In genomic region chrX:134585103-134586002, GRCm38 (mm10) we compare ENCODE assay signal across 8 mouse cellular contexts. TPM values are rescaled to one million over a fixed set of nuclear protein-coding genes. Genes with fewer than 3 reads are reported as not detected.
DNase-seq lines count a peak whose midpoint lies in the region; ATAC-seq and TF ChIP-seq lines count a peak whose summit lies in the region.

TSS of gene Rpl36a (plus strand) at chrX:134585654.

- peak; percentile 95 for DNase-seq in 416B (ENCODE audit: low read depth)
- DNase-seq in heart, adult 8-10 months (ENCODE audit: low spot score) = peak; percentile 86
- peak; percentile 93 for DNase-seq in kidney, adult 9 months
- DNase-seq in limb, embryonic 14.5 days (ENCODE audit: low spot score) = peak; percentile 95
- DNase-seq in midbrain, postnatal 0 days (ENCODE audit: low spot score) = peak; percentile 95
- DNase-seq in spleen, postnatal 14 days (ENCODE audit: low spot score in 2 of 2) = peak; percentile 79 to 91

- peak; percentile 75 for TF ChIP-seq CTCF in bone marrow, adult 2 months (IDR thresholded peaks at IDR 0.05; ENCODE audit: control insufficient read depth, insufficient read depth, low read length)
- TF ChIP-seq CTCF in midbrain, postnatal 0 days (IDR thresholded peaks at IDR 0.05) = peak; percentile 82

- H3K27me3 ChIP-seq in embryonic facial prominence, embryonic 15.5 days = no peaks in the 10 kb centered on the region
- H3K27me3 ChIP-seq in limb, embryonic 14.5 days (ENCODE audit: control insufficient read depth, insufficient read depth, low read length) = no peaks in the 10 kb centered on the region
- no peaks in the 10 kb centered on the region for H3K27me3 ChIP-seq in midbrain, postnatal 0 days (ENCODE audit: insufficient read depth, low read length)

- peak within 1 kb of the TSS; percentile 39 for H3K9ac ChIP-seq in embryonic facial prominence, embryonic 15.5 days
- peak within 1 kb of the TSS; percentile 70 for H3K9ac ChIP-seq in limb, embryonic 14.5 days (ENCODE audit: low read depth, low read length, severe bottlenecking)
- peak within 1 kb of the TSS; percentile 61 for H3K9ac ChIP-seq in midbrain, postnatal 0 days (replicated peaks; ENCODE audit: low read length, poor library complexity, severe bottlenecking)

- no peaks in the 10 kb centered on the region; the same call in 1 of the 2 replicates for H3K4me1 ChIP-seq in bone marrow, adult 2 months (ENCODE audit: control insufficient read depth, insufficient read depth, low read length)
- H3K4me1 ChIP-seq in embryonic facial prominence, embryonic 15.5 days = peaks cover 3% of the 10 kb centered on the region; the same call in 1 of the 2 replicates
- H3K4me1 ChIP-seq in limb, embryonic 14.5 days (ENCODE audit: control insufficient read depth, insufficient read depth, low read length) = no peaks in the 10 kb centered on the region
- no peaks in the 10 kb centered on the region for H3K4me1 ChIP-seq in midbrain, postnatal 0 days (ENCODE audit: insufficient read depth, low read length)

- H3K4me3 ChIP-seq in bone marrow, adult 2 months (replicated peaks; ENCODE audit: control insufficient read depth, low read depth, low read length) = peak within 1 kb of the TSS; percentile 83
- H3K4me3 ChIP-seq in embryonic facial prominence, embryonic 15.5 days (replicated peaks) = peak within 1 kb of the TSS; percentile 51
- peak within 1 kb of the TSS; percentile 48 for H3K4me3 ChIP-seq in limb, embryonic 14.5 days (replicated peaks; ENCODE audit: low read length)
- peak within 1 kb of the TSS; percentile 41 for H3K4me3 ChIP-seq in midbrain, postnatal 0 days (ENCODE audit: low read depth, low read length)

- H3K4me2 ChIP-seq in embryonic facial prominence, embryonic 15.5 days (replicated peaks) = peak within 1 kb of the TSS; percentile 48
- H3K4me2 ChIP-seq in limb, embryonic 14.5 days (replicated peaks; ENCODE audit: low read depth, low read length, severe bottlenecking) = peak within 1 kb of the TSS; percentile 58
- H3K4me2 ChIP-seq in midbrain, postnatal 0 days (ENCODE audit: low read depth, low read length, poor library complexity, severe bottlenecking) = peak within 1 kb of the TSS; percentile 50

- peak within 1 kb of the TSS; percentile 61 for H3K27ac ChIP-seq in bone marrow, adult 2 months (ENCODE audit: control insufficient read depth, insufficient read depth, low read depth, low read length, poor library complexity)
- peak within 1 kb of the TSS; percentile 90 for H3K27ac ChIP-seq in embryonic facial prominence, embryonic 15.5 days (replicated peaks)
- H3K27ac ChIP-seq in limb, embryonic 14.5 days (replicated peaks; ENCODE audit: low read depth, low read length) = peak within 1 kb of the TSS; percentile 86
- peak within 1 kb of the TSS; percentile 74 for H3K27ac ChIP-seq in midbrain, postnatal 0 days (ENCODE audit: low read depth, low read length)

- no peaks in the 10 kb centered on the region for H3K9me3 ChIP-seq in embryonic facial prominence, embryonic 15.5 days (replicated peaks)
- H3K9me3 ChIP-seq in limb, embryonic 14.5 days (ENCODE audit: control insufficient read depth, low read length) = no peaks in the 10 kb centered on the region
- no peaks in the 10 kb centered on the region for H3K9me3 ChIP-seq in midbrain, postnatal 0 days (ENCODE audit: low read length)

- TF ChIP-seq POLR2A in bone marrow, adult 2 months (IDR thresholded peaks at IDR 0.05; ENCODE audit: borderline replicate concordance, control insufficient read depth, low read depth, low read length) = peak; percentile 62; the same call in 1 of the 2 replicates
- TF ChIP-seq POLR2A in limb, embryonic 14.5 days (IDR thresholded peaks at IDR 0.05; ENCODE audit: borderline replicate concordance, extremely low read depth, insufficient read depth, insufficient read length) = peak; percentile 93; the same call in 1 of the 2 replicates

- 15% methylated on average over 45 of the region's 45 CpGs for WGBS in bone marrow, adult 2 months
- WGBS in embryonic facial prominence, embryonic 15.5 days = 18% methylated on average over 45 of the region's 45 CpGs
- WGBS in limb, embryonic 14.5 days = 19% methylated on average over 45 of the region's 45 CpGs
- 24% methylated on average over 45 of the region's 45 CpGs for WGBS in midbrain, postnatal 0 days

- peak; percentile 96 for ATAC-seq in embryonic facial prominence, embryonic 15.5 days (ENCODE audit: insufficient number of reproducible peaks, low FRiP score, low TSS enrichment, low read depth)
- peak; percentile 97 for ATAC-seq in limb, embryonic 14.5 days (ENCODE audit: low FRiP score, low read depth)
- ATAC-seq in midbrain, postnatal 0 days (ENCODE audit: low FRiP score) = peak; percentile 95

- peaks cover 5% of the 10 kb centered on the region; the same call in 1 of the 2 replicates for H3K36me3 ChIP-seq in embryonic facial prominence, embryonic 15.5 days
- H3K36me3 ChIP-seq in limb, embryonic 14.5 days (ENCODE audit: control insufficient read depth, insufficient read depth, low read length) = peaks cover 9% of the 10 kb centered on the region; the same call in 1 of the 2 replicates
- H3K36me3 ChIP-seq in midbrain, postnatal 0 days (ENCODE audit: insufficient read depth, low read length) = no peaks in the 10 kb centered on the region

RNA-seq across cellular contexts. Expression of gene Rpl36a, which starts in this region (rescaled TPM):
- polyA plus RNA-seq in bone marrow, adult 2 months (2011; ENCODE audit: insufficient read depth, insufficient read length, low replicate concordance, missing spikeins) = 431 and 606 TPM in 2 replicates
- 400 and 403 TPM in 2 replicates for polyA plus RNA-seq in embryonic facial prominence, embryonic 15.5 days (2015; fragmentation: Nextera tagmentation; extraction: Ambion mirVana)
- total RNA-seq in heart, adult 8-10 months (2022) = 100 to 1,000 TPM in 2 of 4 experiments, 10 to 100 TPM in 2; 71.8 to 139 (median 101) TPM
- 891 and 1,926 TPM in 2 replicates for polyA plus RNA-seq in limb, embryonic 14.5 days (2012; rRNA removed)
- polyA plus RNA-seq in limb, embryonic 14.5 days (2014; fragmentation: Nextera tagmentation; extraction: Ambion mirVana) = 471 and 533 TPM in 2 replicates
- total RNA-seq in midbrain, postnatal 0 days (2014; rRNA removed) = 299 and 311 TPM in 2 replicates
- 156 and 169 TPM in 2 replicates for polyA plus RNA-seq in midbrain, postnatal 0 days (2015; fragmentation: Nextera tagmentation; extraction: Ambion mirVana)

Comparison
In these comparisons a context has a peak if more than half of its experiments do, and no peak if none do; other contexts are left out.
1. Peak in every context shown above with its lines: DNase-seq, ATAC-seq, H3K4me3 ChIP-seq and H3K27ac ChIP-seq.